In the genomic region with DNA sequence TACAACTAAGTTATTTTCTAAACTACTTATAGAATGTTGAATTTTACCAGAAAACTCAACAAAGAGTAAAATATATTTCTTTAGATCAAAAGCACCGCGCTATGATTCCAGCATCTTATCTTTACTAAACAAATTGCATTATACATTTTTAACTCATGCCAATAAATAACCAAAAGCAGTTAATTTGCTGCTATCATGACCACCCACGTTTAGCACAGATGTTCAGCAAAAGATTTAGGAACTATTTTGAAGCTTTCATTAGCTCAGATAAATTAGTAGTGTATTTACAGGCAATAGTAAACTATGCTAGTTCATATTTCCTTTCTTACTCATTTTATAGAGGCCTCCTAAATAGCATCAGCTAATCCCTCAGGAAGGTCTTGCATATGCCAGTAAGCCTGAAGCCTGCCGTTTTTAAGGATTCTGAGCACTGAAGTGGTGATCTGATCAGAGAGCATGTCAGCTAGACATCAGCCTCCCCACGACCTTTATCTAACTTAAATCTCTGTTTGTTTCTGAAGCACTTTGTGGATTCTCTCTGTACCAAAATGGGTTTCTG, we compare ENCODE assay signal across 13 mouse cellular contexts.
"Had no signal": no experiment of that assay in that cellular context is flagged by ENCODE, and none has a peak within 500 bp of the region (broad histone marks: within the 10 kb centered on the region; RNA-seq: fewer than 3 reads in every experiment).

No protein-coding gene starts in this region.

- DNase-seq: kidney, postnatal 10 days; lung, postnatal 10 days; midbrain, embryonic 14.5 days; right cerebral cortex, adult 18-20 months; right cerebral cortex, postnatal 25 days; thymus, postnatal 14 days had no signal

- H3K4me1 ChIP-seq: hindbrain, embryonic 15.5 days; limb, embryonic 15.5 days; midbrain, embryonic 10.5 days; neural tube, embryonic 15.5 days had no signal

- H3K27ac ChIP-seq: hindbrain, embryonic 15.5 days; limb, embryonic 15.5 days; liver, embryonic 15.5 days; midbrain, embryonic 10.5 days; neural tube, embryonic 15.5 days had no signal

- H3K9me3 ChIP-seq: hindbrain, embryonic 15.5 days; limb, embryonic 15.5 days; liver, embryonic 15.5 days; midbrain, embryonic 10.5 days; neural tube, embryonic 15.5 days had no signal

- H3K36me3 ChIP-seq: hindbrain, embryonic 15.5 days; limb, embryonic 15.5 days; liver, embryonic 15.5 days; midbrain, embryonic 10.5 days; neural tube, embryonic 15.5 days had no signal

- H3K4me3 ChIP-seq: hindbrain, embryonic 15.5 days; limb, embryonic 15.5 days; liver, embryonic 15.5 days; midbrain, embryonic 10.5 days; myocyte; neural tube, embryonic 15.5 days had no signal

- ATAC-seq: intestine, embryonic 16.5 days had no signal

- H3K9ac ChIP-seq: hindbrain, embryonic 15.5 days; limb, embryonic 15.5 days; liver, embryonic 15.5 days; neural tube, embryonic 15.5 days had no signal

- H3K4me2 ChIP-seq: hindbrain, embryonic 15.5 days; limb, embryonic 15.5 days; liver, embryonic 15.5 days; neural tube, embryonic 15.5 days had no signal

- H3K27me3 ChIP-seq: hindbrain, embryonic 15.5 days; limb, embryonic 15.5 days; liver, embryonic 15.5 days; neural tube, embryonic 15.5 days had no signal
